Mouse (Mus musculus): Measurements from ENCODE around the gene Zrsr2. TPM values are rescaled to one million over a fixed set of nuclear protein-coding genes. Genes with fewer than 3 reads are reported as not detected.

Gene Zrsr2
- polyA plus RNA-seq, 1 experiment, result 33.0 TPM

DNA sequence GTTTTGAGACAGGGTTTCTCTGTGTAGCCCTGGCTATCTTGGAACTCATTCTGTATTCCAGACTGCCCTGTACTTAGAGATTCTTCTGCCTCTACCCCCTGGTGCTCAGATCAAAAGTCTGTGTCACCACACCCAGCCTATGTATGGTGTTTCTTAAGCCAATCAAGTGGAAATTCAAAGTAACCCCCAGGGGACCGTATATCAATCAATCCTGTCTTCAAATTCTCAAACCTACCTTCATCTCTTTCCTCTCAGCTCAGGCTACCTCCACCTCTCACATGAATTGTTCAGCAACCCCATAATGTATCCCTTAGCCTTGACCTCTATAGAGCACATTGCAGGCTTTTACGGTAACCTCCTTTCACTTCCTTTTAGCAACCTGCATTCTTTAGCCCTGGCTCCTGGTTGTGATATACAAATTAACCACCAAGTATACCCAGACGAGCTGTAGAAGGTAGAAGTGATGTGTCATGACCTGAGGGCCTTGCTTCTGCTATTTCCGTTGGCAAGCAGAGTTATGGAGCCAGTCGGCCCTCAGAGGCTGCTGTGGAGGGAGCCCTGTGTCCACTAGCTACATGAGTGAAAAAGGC, 58.9 kb downstream of the Zrsr2 start:
- Histone ChIP-seq H3K4me1 (ENCODE audit: control insufficient read depth, insufficient read depth, low read length) (no peaks in the 10 kb centered on the region), H3K4me3 (ENCODE audit: insufficient read depth, low read length) (no peak overlapping the region), H3K27ac (ENCODE audit: insufficient read depth, low read length) (no peak overlapping the region)
- TF ChIP-seq POLR2A (IDR thresholded peaks at IDR 0.05; ENCODE audit: extremely low read depth, insufficient read depth, low read length) (no peak), CTCF (IDR thresholded peaks at IDR 0.05; ENCODE audit: extremely low read depth, insufficient read depth, low read length) (no peak)

- TF ChIP-seq POLR2A (IDR thresholded peaks at IDR 0.05; ENCODE audit: extremely low read depth, insufficient read depth, low read length) (no peak), CTCF (IDR thresholded peaks at IDR 0.05; ENCODE audit: extremely low read depth, insufficient read depth, low read length) (no peak)
- Histone ChIP-seq H3K4me1 (ENCODE audit: control insufficient read depth, insufficient read depth, low read length) (no peaks in the 10 kb centered on the region), H3K27ac (ENCODE audit: insufficient read depth, low read length) (no peak overlapping the region), H3K4me3 (ENCODE audit: insufficient read depth, low read length) (no peak overlapping the region)
These were observed 61.1 kb downstream of the Zrsr2 start for GRCm38 (mm10) chrX:163897354-163897753.

- Histone ChIP-seq H3K27ac (ENCODE audit: insufficient read depth, low read length) (no peak overlapping the region), H3K4me3 (ENCODE audit: insufficient read depth, low read length) (no peak overlapping the region), H3K4me1 (ENCODE audit: control insufficient read depth, insufficient read depth, low read length) (no peaks in the 10 kb centered on the region)
- TF ChIP-seq CTCF (IDR thresholded peaks at IDR 0.05; ENCODE audit: extremely low read depth, insufficient read depth, low read length) (no peak), POLR2A (IDR thresholded peaks at IDR 0.05; ENCODE audit: extremely low read depth, insufficient read depth, low read length) (no peak)
These were observed 72.9 kb downstream of the Zrsr2 start for GRCm38 (mm10) chrX:163885539-163885981.

Other genes with a start within 250 kb of the Zrsr2 start
- gene Rnf138rt1, start 197.3 kb downstream of the Zrsr2 start, polyA plus RNA-seq (2012; rRNA removed), result 0.70 and 0.73 TPM in 2 replicates
- 25.0 and 25.1 TPM in 2 replicates for gene Ap1s2, start 49.6 kb downstream of the Zrsr2 start, polyA plus RNA-seq (2012; rRNA removed)
- gene Car5b, start 69.3 kb upstream of the Zrsr2 start, polyA plus RNA-seq (2012; rRNA removed), result 3.5 and 3.7 TPM in 2 replicates
- 8.8 and 9.2 TPM in 2 replicates for gene Siah1b, start 117.8 kb upstream of the Zrsr2 start, polyA plus RNA-seq (2012; rRNA removed)
- gene Cltrn, start 130.2 kb upstream of the Zrsr2 start, polyA plus RNA-seq (2012; rRNA removed), result not detected in 2 replicates
- 1.2 and 1.6 TPM in 2 replicates for gene Ace2, start 180.7 kb upstream of the Zrsr2 start, polyA plus RNA-seq (2012; rRNA removed)

All from cortical plate, adult 2 months (tissue).